Mouse (Mus musculus): Measurements from ENCODE around the gene Armc7.

DNA sequence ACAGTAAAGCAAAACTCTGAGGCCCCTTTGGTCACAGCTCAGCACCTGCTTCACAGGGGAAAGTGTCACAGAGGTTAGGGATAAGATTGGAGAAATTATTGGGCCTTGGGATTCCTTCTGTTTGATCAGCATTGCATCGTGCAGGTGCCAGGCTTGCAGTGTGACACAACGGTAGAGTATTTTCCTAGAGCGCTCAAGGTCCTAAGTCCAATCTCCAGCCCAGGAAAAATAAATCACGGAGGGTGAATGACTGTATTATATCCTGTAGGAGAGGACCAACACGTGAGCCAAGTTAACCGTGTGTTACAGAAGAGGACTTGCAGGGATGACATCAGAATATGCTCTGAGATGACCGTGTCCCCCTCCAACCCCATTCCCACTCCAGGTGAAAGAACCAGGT, 25.3 kb upstream of the Armc7 start:
- TF ChIP-seq TAL1 (IDR thresholded peaks at IDR 0.05; ENCODE audit: low read length), result no peak
- TF ChIP-seq GATA1 (IDR thresholded peaks at IDR 0.05; ENCODE audit: low read length), result no peak
